Mouse (Mus musculus) heart, embryonic 14.5 days (tissue): Measurements from ENCODE around the gene Grid1. TPM values are rescaled to one million over a fixed set of nuclear protein-coding genes. Genes with fewer than 3 reads are reported as not detected.

Experiments used
- ATAC-seq: fragments of 200-750 bp; cut with Nextera tagmentation; 2 replicates; pipeline ENCODE4 v1.8.0; 2017; ENCODE audit warnings: low read depth, moderate TSS enrichment; ENCODE audit not compliant: insufficient number of reproducible peaks, insufficient read depth, low FRiP score
- H3K27ac ChIP-seq, 2 experiments: fragments of 200-500 bp in 1 of 2; fragments of 300-500 bp in 1 of 2; sonication (generic) in 1 of 2; replicated peaks in 1 of 2; 2 replicates each; pipeline ENCODE4 v1.5.1; 2012 to 2014; ENCODE audit warnings: low read depth in 2 of 2, low read length in 2 of 2, control low read depth in 1 of 2, mild to moderate bottlenecking in 1 of 2, mixed read lengths in 1 of 2; ENCODE audit not compliant: control insufficient read depth in 1 of 2, insufficient read depth in 1 of 2
- H3K27me3 ChIP-seq: fragments of 300-500 bp; sonication (generic); 2 replicates; pipeline ENCODE4 v1.6.1; 2014; ENCODE audit warnings: mild to moderate bottlenecking, low read length, control low read depth; ENCODE audit not compliant: control insufficient read depth, insufficient read depth
- H3K36me3 ChIP-seq: fragments of 300-500 bp; sonication (generic); 2 replicates; pipeline ENCODE4 v1.6.1; 2014; ENCODE audit warnings: mild to moderate bottlenecking, control low read depth, low read length, mixed read lengths; ENCODE audit not compliant: control insufficient read depth, insufficient read depth
- H3K4me1 ChIP-seq, 2 experiments: fragments of 200-500 bp in 1 of 2; fragments of 300-500 bp in 1 of 2; sonication (generic) in 1 of 2; 2 replicates each; pipeline ENCODE4 v1.6.1; 2012 to 2014; ENCODE audit warnings: low read length in 2 of 2, control low read depth in 1 of 2, mixed read lengths in 1 of 2; ENCODE audit not compliant: control insufficient read depth in 2 of 2, insufficient read depth in 2 of 2
- H3K4me2 ChIP-seq: fragments of 300-500 bp; sonication (generic); 2 replicates; pipeline ENCODE4 v1.6.1; 2014; ENCODE audit warnings: mild to moderate bottlenecking, low read length
- H3K4me3 ChIP-seq, 2 experiments: fragments of 200-500 bp in 1 of 2; fragments of 300-500 bp in 1 of 2; sonication (generic) in 1 of 2; 2 replicates each; pipeline ENCODE4 v1.5.1; 2012 to 2014; ENCODE audit warnings: low read length in 2 of 2, mild to moderate bottlenecking in 2 of 2, control low read depth in 1 of 2, low read depth in 1 of 2, moderate library complexity in 1 of 2; ENCODE audit not compliant: control insufficient read depth in 1 of 2, insufficient read depth in 1 of 2
- H3K9ac ChIP-seq: fragments of 300-500 bp; sonication (generic); 2 replicates; pipeline ENCODE4 v1.6.1; 2014; ENCODE audit warnings: mild to moderate bottlenecking, low read length
- H3K9me3 ChIP-seq: fragments of 300-500 bp; sonication (generic); 2 replicates; pipeline ENCODE4 v1.6.1; 2016; ENCODE audit warnings: low read length, control low read depth; ENCODE audit not compliant: control insufficient read depth
- WGBS: fragments of 180-500 bp; shearing (Covaris S2); extraction: QIAGEN DNeasy Blood & Tissue Kit; methylation state at CpG from one replicate; pipeline ENCODE4 v1.1.7; 2014; 5-methylcytosine and 5-hydroxymethylcytosine counted together
- polyA plus RNA-seq: library from polyadenylated mRNA; unstranded; fragments of >200 nt; fragmentation: Nextera tagmentation; extraction: Ambion mirVana; gene quantifications from 2 replicates; pipeline ENCODE4 v1.2.1, GENCODE M21; 2014

Gene Grid1
- polyA plus RNA-seq, 1 experiment from 2014 or later = 0.46 TPM

DNA sequence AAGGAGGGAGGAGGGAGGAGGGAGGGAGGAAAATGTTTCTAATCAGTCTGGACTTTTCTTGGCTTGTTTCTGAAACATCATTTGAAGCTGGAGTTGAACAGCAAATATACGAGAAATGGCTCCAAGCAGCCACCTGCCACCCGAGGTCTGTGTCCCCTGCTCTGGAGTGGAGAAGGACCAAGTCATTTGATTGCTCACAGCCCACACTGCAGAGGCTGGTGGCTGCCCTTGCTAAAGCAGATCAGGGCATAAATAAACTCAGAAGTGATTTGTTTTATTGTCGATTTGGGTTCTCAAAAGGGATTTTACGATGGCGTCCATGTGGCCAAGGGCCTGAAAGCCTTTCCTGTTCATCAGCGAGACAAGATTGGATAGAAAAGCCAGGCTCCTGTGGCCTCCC is 423.0 kb downstream of the Grid1 start:
- no peaks in the 10 kb centered on the region for H3K36me3 ChIP-seq
- H3K27me3 ChIP-seq = no peaks in the 10 kb centered on the region
- no peak overlapping the region for H3K9ac ChIP-seq
- no peak overlapping the region for H3K27ac ChIP-seq
- H3K4me3 ChIP-seq = no peak overlapping the region
- no peak overlapping the region for H3K4me2 ChIP-seq
- no peak for ATAC-seq
- WGBS = 87% methylated on average over 6 of the region's 6 CpGs
- H3K4me1 ChIP-seq = no peaks in the 10 kb centered on the region
- H3K9me3 ChIP-seq = no peaks in the 10 kb centered on the region; the same call in 1 of the 2 replicates

- no peaks in the 10 kb centered on the region for H3K4me1 ChIP-seq
- no peaks in the 10 kb centered on the region; the same call in 1 of the 2 replicates for H3K9me3 ChIP-seq
- 62% methylated on average over 7 of the region's 7 CpGs for WGBS
- no peak overlapping the region for H3K4me2 ChIP-seq
- no peak overlapping the region for H3K27ac ChIP-seq
- no peak overlapping the region for H3K9ac ChIP-seq
- H3K27me3 ChIP-seq = no peaks in the 10 kb centered on the region
- ATAC-seq = no peak
- no peaks in the 10 kb centered on the region for H3K36me3 ChIP-seq
- H3K4me3 ChIP-seq = no peak overlapping the region
These were observed 425.1 kb downstream of the Grid1 start for GRCm38 (mm10) chr14:35244776-35245548.

GRCm38 (mm10) chr14:35250412-35250811 is 430.5 kb downstream of the Grid1 start:
- Histone ChIP-seq H3K4me2 (no peak overlapping the region), H3K9ac (no peak overlapping the region), H3K9me3 (no peaks in the 10 kb centered on the region), H3K27me3 (no peaks in the 10 kb centered on the region), H3K4me3 (no peak overlapping the region), H3K36me3 (no peaks in the 10 kb centered on the region), H3K27ac (no peak overlapping the region), H3K4me1 (no peaks in the 10 kb centered on the region)
- ATAC-seq = no peak
- 89% methylated on average over 4 of the region's 4 CpGs for WGBS

DNA sequence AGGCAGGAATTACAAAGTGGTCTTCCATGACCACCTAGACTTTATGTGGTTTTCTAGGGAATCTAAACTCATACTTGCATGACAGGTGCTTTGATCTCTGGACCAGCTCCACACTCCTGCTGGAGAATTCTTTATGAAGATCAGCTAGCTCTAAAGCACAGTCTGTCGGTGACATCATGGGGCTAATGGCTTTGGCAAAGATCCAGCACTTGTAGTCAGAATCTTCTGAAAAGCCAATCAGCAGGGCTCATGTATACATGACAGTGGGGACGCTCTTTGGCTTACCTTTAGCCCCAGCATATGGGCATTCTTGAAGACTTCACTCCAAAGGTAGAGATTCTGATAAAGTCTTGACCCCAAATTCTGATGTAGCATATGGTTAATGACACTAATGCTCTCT is 434.6 kb downstream of the Grid1 start:
- Histone ChIP-seq H3K4me2 (no peak overlapping the region), H3K9ac (no peak overlapping the region), H3K9me3 (no peaks in the 10 kb centered on the region), H3K27ac (no peak overlapping the region), H3K4me3 (no peak overlapping the region), H3K27me3 (no peaks in the 10 kb centered on the region), H3K4me1 (no peaks in the 10 kb centered on the region), H3K36me3 (no peaks in the 10 kb centered on the region)
- ATAC-seq = no peak
- 50% methylated on average over 2 of the region's 2 CpGs for WGBS

DNA sequence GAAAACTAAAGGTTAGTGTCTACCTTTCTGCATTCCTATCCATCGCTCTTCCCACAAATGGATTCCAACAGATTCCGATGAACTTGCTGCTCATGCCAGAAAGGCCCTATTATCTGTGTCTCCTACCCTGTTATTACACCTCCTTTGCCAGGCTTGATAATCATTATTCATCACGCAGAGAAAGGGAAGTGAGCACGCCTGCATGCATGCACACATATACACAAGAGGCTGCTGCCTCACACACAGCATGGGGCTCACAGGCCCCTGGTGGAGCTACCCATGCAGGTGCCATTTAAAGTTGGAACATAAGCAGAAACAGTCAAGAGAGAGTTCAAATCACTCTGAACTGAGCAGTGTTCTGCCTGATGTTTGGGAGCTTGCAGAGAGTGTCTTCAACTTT is 450.4 kb downstream of the Grid1 start:
- no peak overlapping the region for H3K4me3 ChIP-seq
- H3K9me3 ChIP-seq = no peaks in the 10 kb centered on the region
- H3K27me3 ChIP-seq = no peaks in the 10 kb centered on the region
- no peaks in the 10 kb centered on the region for H3K4me1 ChIP-seq
- ATAC-seq = no peak
- 86% methylated on average over 4 of the region's 4 CpGs for WGBS
- H3K9ac ChIP-seq = no peak overlapping the region
- H3K36me3 ChIP-seq = no peaks in the 10 kb centered on the region
- H3K27ac ChIP-seq = no peak overlapping the region
- no peak overlapping the region for H3K4me2 ChIP-seq

DNA sequence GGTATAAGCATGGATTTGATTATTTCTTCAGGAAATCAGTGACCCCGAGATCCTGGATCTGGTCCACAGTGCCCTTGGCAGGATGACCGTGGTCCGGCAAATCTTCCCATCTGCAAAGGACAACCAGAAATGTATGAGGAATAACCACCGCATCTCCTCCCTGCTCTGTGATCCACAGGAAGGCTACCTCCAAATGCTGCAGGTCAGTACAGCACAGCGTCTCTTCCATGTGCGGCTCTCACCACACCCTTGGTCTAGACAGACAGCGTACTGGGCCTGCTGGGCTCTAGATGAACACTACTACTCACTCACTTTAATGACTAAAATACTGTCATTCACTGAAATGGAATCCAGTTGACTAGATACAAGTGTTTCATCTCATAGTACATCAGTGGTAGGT is 489.3 kb downstream of the Grid1 start:
- no peaks in the 10 kb centered on the region for H3K27me3 ChIP-seq
- no peaks in the 10 kb centered on the region for H3K36me3 ChIP-seq
- H3K9ac ChIP-seq = no peak overlapping the region
- H3K4me2 ChIP-seq = no peak overlapping the region
- ATAC-seq = no peak
- no peaks in the 10 kb centered on the region for H3K9me3 ChIP-seq
- H3K4me3 ChIP-seq = no peak overlapping the region
- 91% methylated on average over 7 of the region's 7 CpGs for WGBS
- no peak overlapping the region for H3K27ac ChIP-seq
- H3K4me1 ChIP-seq = 0 out of 4 replicates have a peak, but pooled peaks cover 0 to 5% of the 10 kb centered on the region in 2 experiments

DNA sequence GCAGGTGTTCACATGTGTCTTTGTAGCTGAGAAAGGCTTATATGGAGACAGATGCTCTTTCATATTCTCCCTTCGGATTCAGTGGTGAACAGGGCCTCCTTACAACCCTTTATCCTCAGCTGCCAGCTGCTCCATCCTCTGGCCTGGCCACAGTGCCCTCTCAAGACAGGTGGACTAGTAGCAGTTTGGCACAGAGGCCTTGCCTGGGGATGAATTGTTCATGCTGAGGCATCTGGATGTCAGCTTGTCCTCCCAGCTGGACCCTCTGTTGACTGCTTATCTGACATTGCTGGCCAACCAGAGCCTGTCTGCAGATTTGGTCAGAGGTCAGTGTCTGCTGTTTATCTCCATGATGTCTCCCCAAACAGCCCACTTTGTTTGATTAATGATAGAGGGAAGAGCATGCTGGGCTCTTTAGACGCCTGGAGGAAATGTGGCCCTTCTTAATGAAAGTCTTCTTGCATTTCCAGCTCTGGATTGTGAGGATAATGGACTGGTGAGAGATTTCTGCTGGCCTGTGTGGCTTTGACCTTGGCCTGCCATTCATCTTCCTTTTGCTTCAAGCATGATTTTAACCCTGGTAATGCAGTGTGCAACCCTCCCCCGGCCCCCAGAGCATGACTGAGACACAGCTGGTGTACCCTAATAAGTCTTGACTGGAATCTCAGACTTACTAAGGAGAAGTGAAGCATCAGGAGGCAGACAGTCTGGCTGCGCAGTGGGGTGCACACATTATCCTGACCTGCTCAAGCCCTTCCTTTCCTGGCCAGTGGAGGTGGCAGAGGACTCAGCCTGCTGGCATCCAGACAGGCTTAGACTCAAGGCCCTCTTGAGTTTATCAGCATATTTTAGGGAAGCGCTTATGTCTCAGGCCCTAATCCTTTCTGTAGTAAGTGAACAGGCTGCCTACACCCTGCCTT is 493.7 kb downstream of the Grid1 start:
- Histone ChIP-seq H3K27ac (no peak overlapping the region), H3K9ac (no peak overlapping the region), H3K27me3 (no peaks in the 10 kb centered on the region), H3K36me3 (no peaks in the 10 kb centered on the region), H3K9me3 (no peaks in the 10 kb centered on the region), H3K4me2 (no peak overlapping the region), H3K4me1 (0 out of 4 replicates have a peak, but pooled peaks cover 0 to 5% of the 10 kb centered on the region in 2 experiments), H3K4me3 (no peak overlapping the region)
- 33% methylated on average over 5 of the region's 5 CpGs for WGBS
- no peak for ATAC-seq
